Mouse (Mus musculus): Measurements from ENCODE around the gene Pnlip. TPM values are rescaled to one million over a fixed set of nuclear protein-coding genes. Genes with fewer than 3 reads are reported as not detected.

Gene Pnlip
- total and polyA plus RNA-seq, 3 experiments = 0.08 to 0.30 TPM; not detected in 1

- H3K27me3 ChIP-seq (replicated peaks) = no peaks in the 10 kb centered on the region
- H3K9me3 ChIP-seq (replicated peaks; ENCODE audit: low read length) = no peaks in the 10 kb centered on the region
- H3K79me2 ChIP-seq (replicated peaks; ENCODE audit: control insufficient read depth, extremely low read depth, insufficient read depth, poor library complexity, severe bottlenecking) = no peaks in the 10 kb centered on the region
- in situ Hi-C loops (cut with MboI; ENCODE audit: low pct_ligation_motif_present, low pct_unique_long_range_greater_than_20kb, low sequenced_read_pairs) (no loop called here), dilution Hi-C loops (cut with MboI; ENCODE audit: extremely low pct_ligation_motif_present, extremely low pct_unique_long_range_greater_than_20kb, low sequenced_read_pairs) (no loop called here)
- DNase-seq (ENCODE audit: extremely low read depth) = no peak
- no peak overlapping the region for H3K4me2 ChIP-seq (ENCODE audit: insufficient read depth, low read depth, poor library complexity, severe bottlenecking)
- no peak overlapping the region for H3K4me3 ChIP-seq (replicated peaks in 1 of 3; ENCODE audit: low read depth in 2 of 3, low read length in 2 of 3, poor library complexity in 1 of 3)
- no peak overlapping the region for H3K27ac ChIP-seq (ENCODE audit: insufficient read depth, low read depth)
- no peaks in the 10 kb centered on the region for H3K36me3 ChIP-seq (replicated peaks in 1 of 2; ENCODE audit: control insufficient read depth in 1 of 2, insufficient read depth in 1 of 2, low read length in 1 of 2)
- TF ChIP-seq JUN (IDR thresholded peaks at IDR 0.05; ENCODE audit: insufficient read depth, low read depth, low read length) (no peak), MEF2A (IDR thresholded peaks at IDR 0.05; ENCODE audit: borderline replicate concordance, low read depth, low read length) (no peak), USF1 (IDR thresholded peaks at IDR 0.05; ENCODE audit: low read depth, low read length) (no peak), CTCF (conservative IDR thresholded peaks at IDR 0.05 in 1 of 2, IDR thresholded peaks at IDR 0.05 in 1 of 2; ENCODE audit: low read depth in 2 of 2, low read length in 2 of 2) (no peak), PAX5 (IDR thresholded peaks at IDR 0.05; ENCODE audit: low read length) (no peak), IRF4 (IDR thresholded peaks at IDR 0.05; ENCODE audit: low read depth, low read length) (no peak), MAFK (IDR thresholded peaks at IDR 0.05; ENCODE audit: insufficient replicate concordance, low read length) (no peak), UBTF (IDR thresholded peaks at IDR 0.05; ENCODE audit: low read depth, low read length) (no peak)
- peaks cover 3 to 18% of the 10 kb centered on the region in 2 experiments for H3K4me1 ChIP-seq (ENCODE audit: control insufficient read depth in 1 of 2, insufficient read depth in 2 of 2)
- H3K9ac ChIP-seq (ENCODE audit: insufficient read depth, low read depth) = no peak overlapping the region
These were observed 2.3 kb upstream of the Pnlip start for GRCm38 (mm10) chr19:58650036-58650435.

GRCm38 (mm10) chr19:58662098-58662497 lies 9.8 kb downstream of the Pnlip start:
- no peaks in the 10 kb centered on the region for H3K36me3 ChIP-seq (replicated peaks in 1 of 2; ENCODE audit: control insufficient read depth in 1 of 2, insufficient read depth in 1 of 2, low read length in 1 of 2)
- H3K79me2 ChIP-seq (replicated peaks; ENCODE audit: control insufficient read depth, extremely low read depth, insufficient read depth, poor library complexity, severe bottlenecking) = no peaks in the 10 kb centered on the region
- H3K27me3 ChIP-seq (replicated peaks) = no peaks in the 10 kb centered on the region
- H3K4me2 ChIP-seq (ENCODE audit: insufficient read depth, low read depth, poor library complexity, severe bottlenecking) = no peak overlapping the region
- peaks cover 8 to 32% of the 10 kb centered on the region in 2 experiments for H3K4me1 ChIP-seq (ENCODE audit: control insufficient read depth in 1 of 2, insufficient read depth in 2 of 2)
- H3K27ac ChIP-seq (ENCODE audit: insufficient read depth, low read depth) = no peak overlapping the region
- dilution Hi-C loops (cut with MboI; ENCODE audit: extremely low pct_ligation_motif_present, extremely low pct_unique_long_range_greater_than_20kb, low sequenced_read_pairs) (no loop called here), in situ Hi-C loops (cut with MboI; ENCODE audit: low pct_ligation_motif_present, low pct_unique_long_range_greater_than_20kb, low sequenced_read_pairs) (no loop called here)
- no peaks in the 10 kb centered on the region for H3K9me3 ChIP-seq (replicated peaks; ENCODE audit: low read length)
- no peak overlapping the region for H3K9ac ChIP-seq (ENCODE audit: insufficient read depth, low read depth)
- no peak overlapping the region for H3K4me3 ChIP-seq (replicated peaks in 1 of 3; ENCODE audit: low read depth in 2 of 3, low read length in 2 of 3, poor library complexity in 1 of 3)
- TF ChIP-seq CTCF (conservative IDR thresholded peaks at IDR 0.05 in 1 of 2, IDR thresholded peaks at IDR 0.05 in 1 of 2; ENCODE audit: low read depth in 2 of 2, low read length in 2 of 2) = peak in 1 of 2 experiments; percentile 62; a peak in 2 of 4 replicates
- TF ChIP-seq SMC3 (IDR thresholded peaks at IDR 0.05; ENCODE audit: low read depth, low read length) = peak; percentile 42
- peak; percentile 60 for TF ChIP-seq RAD21 (IDR thresholded peaks at IDR 0.05; ENCODE audit: low read depth, low read length)
- TF ChIP-seq MAX (IDR thresholded peaks at IDR 0.05; ENCODE audit: low read length) = no peak
- DNase-seq (ENCODE audit: extremely low read depth) = peak; percentile 45

- TF ChIP-seq CHD2 (IDR thresholded peaks at IDR 0.05; ENCODE audit: low read length) (no peak), TBP (conservative IDR thresholded peaks at IDR 0.05; ENCODE audit: low read depth, low read length) (no peak), MAZ (IDR thresholded peaks at IDR 0.05; ENCODE audit: low read depth, low read length) (no peak), PAX5 (IDR thresholded peaks at IDR 0.05; ENCODE audit: low read length) (no peak), RCOR1 (conservative IDR thresholded peaks at IDR 0.05; ENCODE audit: low read depth, low read length) (no peak), USF1 (IDR thresholded peaks at IDR 0.05; ENCODE audit: low read depth, low read length) (no peak), HCFC1 (IDR thresholded peaks at IDR 0.05; ENCODE audit: low read depth, low read length) (no peak), ETS1 (conservative IDR thresholded peaks at IDR 0.05; ENCODE audit: low read depth, low read length) (no peak), NELFE (IDR thresholded peaks at IDR 0.05; ENCODE audit: low read depth, low read length) (no peak), MAFK (IDR thresholded peaks at IDR 0.05; ENCODE audit: insufficient replicate concordance, low read length) (no peak), BHLHE40 (IDR thresholded peaks at IDR 0.05; ENCODE audit: low read depth, low read length) (no peak), USF2 (conservative IDR thresholded peaks at IDR 0.05; ENCODE audit: low read depth, low read length) (no peak), ZMIZ1 (IDR thresholded peaks at IDR 0.05; ENCODE audit: low read depth, low read length) (no peak)
- in situ Hi-C loops (cut with MboI; ENCODE audit: low pct_ligation_motif_present, low pct_unique_long_range_greater_than_20kb, low sequenced_read_pairs) = no loop called here
These were observed 11.0 kb downstream of the Pnlip start for GRCm38 (mm10) chr19:58663317-58663716.

More at GRCm38 (mm10) chr19:58663317-58663716, 11.0 kb downstream of the Pnlip start:
- H3K4me2 ChIP-seq (ENCODE audit: insufficient read depth, low read depth, poor library complexity, severe bottlenecking) = no peak overlapping the region
- no peaks in the 10 kb centered on the region for H3K9me3 ChIP-seq (replicated peaks; ENCODE audit: low read length)
- H3K27me3 ChIP-seq (replicated peaks) = no peaks in the 10 kb centered on the region
- no peak for DNase-seq (ENCODE audit: extremely low read depth)
- peaks cover 8 to 29% of the 10 kb centered on the region in 2 experiments for H3K4me1 ChIP-seq (ENCODE audit: control insufficient read depth in 1 of 2, insufficient read depth in 2 of 2)
- H3K36me3 ChIP-seq (replicated peaks in 1 of 2; ENCODE audit: control insufficient read depth in 1 of 2, insufficient read depth in 1 of 2, low read length in 1 of 2) = no peaks in the 10 kb centered on the region
- dilution Hi-C loops (cut with MboI; ENCODE audit: extremely low pct_ligation_motif_present, extremely low pct_unique_long_range_greater_than_20kb, low sequenced_read_pairs) = no loop called here
- H3K27ac ChIP-seq (ENCODE audit: insufficient read depth, low read depth) = no peak overlapping the region
- no peaks in the 10 kb centered on the region for H3K79me2 ChIP-seq (replicated peaks; ENCODE audit: control insufficient read depth, extremely low read depth, insufficient read depth, poor library complexity, severe bottlenecking)
- H3K9ac ChIP-seq (ENCODE audit: insufficient read depth, low read depth) = no peak overlapping the region
- no peak overlapping the region for H3K4me3 ChIP-seq (replicated peaks in 1 of 3; ENCODE audit: low read depth in 2 of 3, low read length in 2 of 3, poor library complexity in 1 of 3)

Data from CH12.LX (cell line).